Mouse (Mus musculus): ENCODE measurements around the gene Gm20388.

- TF ChIP-seq CTCF (IDR thresholded peaks at IDR 0.05; ENCODE audit: insufficient read depth, low read depth, low read length), result no peak
- no peak for TF ChIP-seq POLR2A (IDR thresholded peaks at IDR 0.05; ENCODE audit: insufficient read depth, low read depth, low read length)
Measured at GRCm38 (mm10) chr8:122630696-122631095, 2720.1 kb downstream of the Gm20388 start.

All from olfactory bulb, adult 2 months (tissue).